Mouse (Mus musculus): ENCODE data around the gene Abca4. TPM values are rescaled to one million over a fixed set of nuclear protein-coding genes. Genes with fewer than 3 reads are reported as not detected.

The Abca4 gene
- polyA plus RNA-seq, 1 experiment from 2014 or later = 1.9 TPM

DNA sequence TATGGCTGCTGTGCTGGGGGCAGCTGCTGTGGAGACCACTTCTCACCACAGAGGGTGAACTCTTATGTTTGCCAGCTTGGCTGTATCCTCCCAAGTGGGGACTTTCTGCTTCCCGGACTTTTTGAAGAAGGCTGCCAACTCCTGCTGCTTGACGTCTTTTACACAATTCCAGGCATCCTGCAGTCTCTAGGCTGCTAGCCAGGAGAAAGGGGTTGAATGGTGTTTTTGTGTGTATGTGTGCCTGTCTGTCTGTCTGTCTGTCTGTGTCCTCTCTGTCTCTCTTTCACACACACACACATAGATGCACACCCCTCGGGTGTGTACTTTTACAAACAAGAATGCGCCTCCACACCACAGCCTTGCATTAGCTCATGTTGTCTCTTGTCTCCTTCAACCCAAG, 108.2 kb downstream of the Abca4 start:
- no peak overlapping the region for H3K4me3 ChIP-seq
- peaks cover 4% of the 10 kb centered on the region for H3K4me1 ChIP-seq
- no peaks in the 10 kb centered on the region for H3K36me3 ChIP-seq (replicated peaks)
- no peak overlapping the region for H3K27ac ChIP-seq (replicated peaks)
- H3K27me3 ChIP-seq (replicated peaks; ENCODE audit: low read depth, poor library complexity, severe bottlenecking) = no peaks in the 10 kb centered on the region
- H3K9me3 ChIP-seq = no peaks in the 10 kb centered on the region
- 69% methylated on average over 4 of the region's 4 CpGs for WGBS
- no peak for DNase-seq (ENCODE audit: low spot score)

DNA sequence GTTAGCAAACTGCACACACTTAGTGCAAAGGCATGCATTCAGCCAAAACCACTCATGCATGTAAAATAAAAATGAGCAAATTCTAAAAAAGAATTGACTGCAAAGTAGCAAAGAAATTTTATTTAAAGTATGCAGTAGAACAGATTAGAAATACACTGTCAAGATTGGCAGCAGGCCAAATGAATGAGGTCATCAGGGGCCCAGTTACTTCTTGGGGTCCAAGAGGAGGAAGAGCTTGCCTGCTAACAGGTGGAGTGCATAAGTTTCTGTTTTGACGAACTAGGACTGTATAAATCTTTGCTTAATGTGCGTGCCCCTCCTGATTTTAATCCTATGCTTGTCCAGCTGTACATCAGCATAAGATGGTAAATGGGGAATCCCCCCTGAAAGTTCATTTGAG, 109.8 kb downstream of the Abca4 start:
- no peaks in the 10 kb centered on the region for H3K4me1 ChIP-seq
- H3K4me3 ChIP-seq = no peak overlapping the region
- no peak for DNase-seq (ENCODE audit: low spot score)
- no peaks in the 10 kb centered on the region for H3K27me3 ChIP-seq (replicated peaks; ENCODE audit: low read depth, poor library complexity, severe bottlenecking)
- no peak overlapping the region for H3K27ac ChIP-seq (replicated peaks)
- H3K36me3 ChIP-seq (replicated peaks) = no peaks in the 10 kb centered on the region
- WGBS = 83% methylated on average over 2 of the region's 2 CpGs
- H3K9me3 ChIP-seq = no peaks in the 10 kb centered on the region

DNA sequence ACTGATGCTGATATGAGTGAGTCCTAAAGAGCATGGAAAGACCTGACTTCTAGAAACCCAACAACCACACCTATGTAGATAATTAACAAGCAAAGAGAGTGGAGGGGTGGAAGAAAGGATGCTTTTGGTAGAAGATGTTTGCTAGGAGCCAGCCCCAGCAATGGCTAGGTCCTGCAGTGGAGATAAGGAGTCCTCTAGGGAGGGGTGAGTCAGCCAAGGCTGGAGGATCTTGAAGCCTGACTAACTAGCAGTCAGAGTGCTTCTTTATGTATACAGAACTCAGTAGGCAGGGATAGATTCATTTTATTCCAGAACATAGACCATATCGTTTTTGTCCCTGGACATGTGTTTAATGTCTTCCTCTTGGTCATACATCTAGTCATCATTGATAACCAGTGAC, 115.2 kb downstream of the Abca4 start:
- H3K27ac ChIP-seq (replicated peaks) = no peak overlapping the region
- H3K4me1 ChIP-seq = no peaks in the 10 kb centered on the region
- no peak for DNase-seq (ENCODE audit: low spot score)
- H3K36me3 ChIP-seq (replicated peaks) = no peaks in the 10 kb centered on the region
- no peaks in the 10 kb centered on the region for H3K9me3 ChIP-seq
- 78% methylated on average over 1 of the region's 1 CpGs for WGBS
- no peak overlapping the region for H3K4me3 ChIP-seq
- no peaks in the 10 kb centered on the region for H3K27me3 ChIP-seq (replicated peaks; ENCODE audit: low read depth, poor library complexity, severe bottlenecking)

DNA sequence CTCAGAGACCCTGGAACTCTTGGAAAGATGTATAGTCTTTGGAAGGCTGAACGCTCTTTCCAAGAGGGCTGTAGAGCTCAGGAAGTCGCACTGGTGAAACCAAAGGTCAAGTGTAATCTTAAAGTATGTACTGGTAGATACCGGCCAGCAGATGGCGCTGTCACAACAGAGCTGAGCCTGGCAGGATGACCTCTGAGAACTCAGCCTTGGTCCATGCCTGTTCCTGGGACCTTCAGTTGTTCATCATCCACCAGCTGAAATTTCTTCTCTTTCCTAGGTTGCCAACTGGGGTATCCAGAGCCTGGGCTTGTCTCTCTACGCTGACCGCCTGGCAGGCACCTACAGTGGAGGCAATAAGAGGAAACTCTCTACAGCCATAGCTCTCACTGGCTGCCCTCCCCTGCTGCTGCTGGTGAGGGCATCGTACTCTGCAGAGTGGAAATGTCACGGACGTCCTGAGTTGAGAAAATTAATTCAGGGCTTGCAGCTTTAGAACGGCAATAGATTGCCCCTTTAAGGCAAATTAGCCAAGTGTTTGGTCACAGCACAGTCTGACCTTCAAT, 125.5 kb downstream of the Abca4 start:
- no peaks in the 10 kb centered on the region for H3K36me3 ChIP-seq (replicated peaks)
- no peak overlapping the region for H3K4me3 ChIP-seq
- H3K9me3 ChIP-seq = no peaks in the 10 kb centered on the region
- H3K27ac ChIP-seq (replicated peaks) = no peak overlapping the region
- WGBS = 44% methylated on average over 10 of the region's 10 CpGs
- H3K27me3 ChIP-seq (replicated peaks; ENCODE audit: low read depth, poor library complexity, severe bottlenecking) = 0 out of 2 replicates have a peak, but pooled peaks cover 4% of the 10 kb centered on the region
- DNase-seq (ENCODE audit: low spot score) = peak; percentile 66
- no peaks in the 10 kb centered on the region for H3K4me1 ChIP-seq

DNA sequence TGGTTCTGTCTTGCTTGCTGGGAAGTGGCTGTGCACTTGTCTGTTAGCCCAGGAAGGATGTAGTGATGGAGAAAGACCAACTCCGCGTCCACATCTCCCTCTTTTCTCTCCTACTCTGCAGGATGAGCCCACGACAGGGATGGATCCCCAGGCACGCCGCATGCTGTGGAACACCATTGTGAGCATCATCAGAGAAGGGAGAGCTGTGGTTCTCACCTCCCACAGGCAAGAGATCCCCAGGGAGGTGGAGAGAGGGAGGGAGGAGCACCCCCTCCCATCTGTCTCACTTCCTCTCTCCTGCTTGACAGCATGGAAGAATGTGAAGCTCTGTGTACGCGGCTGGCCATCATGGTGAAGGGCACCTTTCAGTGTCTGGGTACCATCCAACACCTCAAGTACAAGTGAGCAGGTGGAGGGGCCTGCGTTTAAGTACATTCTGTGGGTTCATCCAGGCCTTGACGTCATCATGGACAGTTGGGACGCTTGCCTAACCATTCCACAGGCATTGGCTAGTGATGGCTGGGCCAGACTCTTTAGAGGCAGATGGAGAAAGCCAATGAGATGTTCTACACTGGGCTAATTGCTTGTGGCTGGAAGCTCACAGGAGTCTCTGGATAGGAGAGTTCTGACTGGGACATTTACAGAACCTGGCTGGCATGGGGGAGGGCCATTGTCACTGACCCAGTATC, 126.5 kb downstream of the Abca4 start:
- Histone ChIP-seq H3K9me3 (no peaks in the 10 kb centered on the region), H3K4me1 (no peaks in the 10 kb centered on the region), H3K27me3 (replicated peaks; ENCODE audit: low read depth, poor library complexity, severe bottlenecking) (no peaks in the 10 kb centered on the region), H3K36me3 (replicated peaks) (no peaks in the 10 kb centered on the region), H3K4me3 (no peak overlapping the region), H3K27ac (replicated peaks) (no peak overlapping the region)
- 92% methylated on average over 10 of the region's 10 CpGs for WGBS
- no peak for DNase-seq (ENCODE audit: low spot score)

DNA sequence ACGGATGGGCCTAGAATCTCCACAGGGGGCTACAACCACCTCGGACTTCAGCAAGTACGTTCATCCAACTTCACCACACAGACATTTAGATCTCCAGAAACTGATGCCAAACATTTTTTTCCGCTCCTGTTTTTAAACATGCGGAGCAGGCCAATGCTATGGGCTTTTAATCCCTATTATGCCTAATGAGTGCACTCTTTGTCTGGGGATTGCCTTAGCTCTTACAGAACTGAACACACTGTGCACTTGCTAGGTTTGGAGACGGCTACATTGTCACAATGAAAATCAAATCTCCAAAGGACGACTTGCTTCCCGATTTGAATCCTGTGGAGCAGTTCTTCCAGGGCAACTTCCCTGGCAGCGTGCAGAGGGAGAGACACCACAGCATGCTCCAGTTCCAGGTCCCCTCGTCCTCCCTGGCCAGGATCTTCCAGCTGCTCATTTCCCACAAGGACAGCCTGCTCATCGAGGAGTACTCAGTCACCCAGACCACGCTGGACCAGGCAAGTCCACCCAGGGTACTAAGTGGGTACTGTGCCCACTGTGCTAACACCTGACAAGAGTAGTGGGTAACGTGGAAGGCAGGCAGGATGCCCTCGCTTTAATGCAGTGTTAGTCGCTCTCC, 129.4 kb downstream of the Abca4 start:
- DNase-seq (ENCODE audit: low spot score) = no peak
- H3K9me3 ChIP-seq = no peaks in the 10 kb centered on the region
- H3K27me3 ChIP-seq (replicated peaks; ENCODE audit: low read depth, poor library complexity, severe bottlenecking) = no peaks in the 10 kb centered on the region
- H3K4me3 ChIP-seq = no peak overlapping the region
- H3K27ac ChIP-seq (replicated peaks) = no peak overlapping the region
- H3K4me1 ChIP-seq = no peaks in the 10 kb centered on the region
- H3K36me3 ChIP-seq (replicated peaks) = no peaks in the 10 kb centered on the region
- WGBS = 74% methylated on average over 15 of the region's 15 CpGs

DNA sequence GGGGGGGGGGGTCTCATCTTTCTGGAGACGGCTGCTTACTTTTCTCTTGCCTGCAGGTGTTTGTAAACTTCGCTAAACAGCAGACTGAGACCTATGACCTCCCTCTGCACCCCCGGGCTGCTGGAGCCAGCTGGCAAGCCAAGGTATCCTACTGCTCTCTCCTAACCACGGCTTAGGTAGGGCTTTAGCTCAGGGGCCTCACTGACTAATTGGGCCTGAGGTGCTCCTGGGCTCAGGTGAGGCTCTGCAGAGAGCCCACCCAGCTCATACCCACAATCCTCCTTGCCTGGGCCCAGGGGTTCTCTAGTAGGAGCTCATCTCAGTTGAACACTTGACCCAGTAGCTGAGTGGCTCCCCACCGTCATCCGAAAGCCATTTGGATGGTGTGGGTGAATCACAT, 131.8 kb downstream of the Abca4 start:
- Histone ChIP-seq H3K27me3 (replicated peaks; ENCODE audit: low read depth, poor library complexity, severe bottlenecking) (no peaks in the 10 kb centered on the region), H3K27ac (replicated peaks) (no peak overlapping the region; the same call in 1 of the 2 replicates), H3K36me3 (replicated peaks) (no peaks in the 10 kb centered on the region), H3K4me1 (no peaks in the 10 kb centered on the region), H3K4me3 (no peak overlapping the region), H3K9me3 (no peaks in the 10 kb centered on the region)
- no peak for DNase-seq (ENCODE audit: low spot score)
- WGBS = 72% methylated on average over 6 of the region's 6 CpGs

DNA sequence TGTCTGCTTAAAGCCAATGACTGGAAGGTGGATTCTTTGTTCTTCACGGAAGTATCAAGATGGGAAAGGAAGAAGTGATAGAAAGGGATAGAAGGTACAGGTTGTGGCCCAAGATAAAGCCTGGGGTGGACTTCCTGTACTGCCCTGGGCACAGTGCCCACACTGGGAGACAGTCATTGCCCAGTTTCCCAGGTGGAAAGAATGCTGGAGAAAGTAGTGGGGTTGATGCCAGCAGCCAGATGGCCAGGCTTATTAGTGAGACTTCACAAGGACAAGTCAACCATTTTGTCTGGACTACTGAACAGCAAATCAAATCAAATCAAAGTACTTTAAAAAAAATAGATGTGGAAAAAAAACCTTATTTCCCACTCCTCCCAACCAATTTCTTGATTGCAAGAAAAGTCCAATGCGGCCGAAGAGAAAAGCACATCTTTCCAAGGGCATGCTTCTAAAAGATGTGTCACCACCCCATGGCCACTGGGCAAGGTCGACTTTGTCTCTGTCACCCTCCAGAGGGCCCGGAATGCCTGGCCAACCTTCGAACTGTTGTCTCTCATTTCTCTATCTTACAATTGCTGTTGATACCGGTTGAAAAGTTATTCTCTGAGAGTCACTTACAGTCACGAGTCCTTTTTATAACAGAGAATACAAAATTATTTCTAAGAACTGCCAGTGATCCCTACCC, 132.6 kb downstream of the Abca4 start:
- Histone ChIP-seq H3K27me3 (replicated peaks; ENCODE audit: low read depth, poor library complexity, severe bottlenecking) (no peaks in the 10 kb centered on the region), H3K36me3 (replicated peaks) (no peaks in the 10 kb centered on the region), H3K9me3 (no peaks in the 10 kb centered on the region), H3K4me1 (no peaks in the 10 kb centered on the region), H3K27ac (replicated peaks) (no peak overlapping the region), H3K4me3 (no peak overlapping the region)
- WGBS = 89% methylated on average over 8 of the region's 8 CpGs
- DNase-seq (ENCODE audit: low spot score) = no peak

DNA sequence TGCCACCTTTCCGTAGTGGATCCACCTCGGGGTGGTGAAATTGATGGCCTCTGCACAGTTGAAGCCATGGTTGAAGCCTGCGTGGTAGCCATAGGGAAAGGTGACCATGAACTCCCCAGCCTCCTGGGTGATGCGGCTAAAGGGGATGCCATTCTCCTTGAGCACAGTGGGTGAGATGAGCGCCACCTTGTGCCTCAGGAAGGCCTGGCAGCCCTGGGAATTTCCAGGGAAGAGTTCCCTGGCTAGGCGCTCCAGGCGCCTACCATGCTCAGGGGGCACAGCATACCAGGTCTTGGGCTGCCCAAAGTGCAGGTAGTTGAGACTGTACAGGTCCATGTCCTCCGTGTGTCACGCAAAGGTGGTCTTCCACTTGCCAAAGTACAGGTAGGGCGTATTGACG, 139.9 kb downstream of the Abca4 start:
- Histone ChIP-seq H3K27me3 (replicated peaks; ENCODE audit: low read depth, poor library complexity, severe bottlenecking) (no peaks in the 10 kb centered on the region), H3K36me3 (replicated peaks) (no peaks in the 10 kb centered on the region), H3K4me3 (no peak overlapping the region), H3K9me3 (no peaks in the 10 kb centered on the region), H3K4me1 (no peaks in the 10 kb centered on the region), H3K27ac (replicated peaks) (no peak overlapping the region)
- DNase-seq (ENCODE audit: low spot score) = peak; percentile 18
- 51% methylated on average over 11 of the region's 11 CpGs for WGBS

DNA sequence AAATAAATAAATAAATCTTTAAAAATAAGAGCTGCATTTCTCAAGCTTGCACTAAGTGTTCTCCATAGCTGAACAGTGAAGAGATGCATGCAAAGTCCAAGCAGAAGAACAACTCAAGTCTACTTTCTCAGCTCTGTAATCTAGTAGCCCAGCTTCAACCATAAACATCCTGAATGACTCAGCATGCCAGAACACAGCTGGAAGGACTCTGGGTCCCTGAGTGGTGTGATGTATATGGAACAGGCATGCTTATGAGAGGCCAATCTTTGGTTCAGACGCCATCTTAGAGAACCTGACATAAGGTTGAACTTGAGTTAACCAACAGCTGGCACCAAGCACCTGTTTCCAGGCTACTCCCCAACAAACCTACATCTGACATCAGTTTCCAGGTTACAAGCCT, 142.7 kb downstream of the Abca4 start:
- H3K27ac ChIP-seq (replicated peaks) = no peak overlapping the region
- H3K4me1 ChIP-seq = no peaks in the 10 kb centered on the region
- no peak for DNase-seq (ENCODE audit: low spot score)
- WGBS = 78% methylated on average over 1 of the region's 1 CpGs
- no peaks in the 10 kb centered on the region for H3K9me3 ChIP-seq
- no peaks in the 10 kb centered on the region for H3K27me3 ChIP-seq (replicated peaks; ENCODE audit: low read depth, poor library complexity, severe bottlenecking)
- H3K4me3 ChIP-seq = no peak overlapping the region
- H3K36me3 ChIP-seq (replicated peaks) = no peaks in the 10 kb centered on the region

DNA sequence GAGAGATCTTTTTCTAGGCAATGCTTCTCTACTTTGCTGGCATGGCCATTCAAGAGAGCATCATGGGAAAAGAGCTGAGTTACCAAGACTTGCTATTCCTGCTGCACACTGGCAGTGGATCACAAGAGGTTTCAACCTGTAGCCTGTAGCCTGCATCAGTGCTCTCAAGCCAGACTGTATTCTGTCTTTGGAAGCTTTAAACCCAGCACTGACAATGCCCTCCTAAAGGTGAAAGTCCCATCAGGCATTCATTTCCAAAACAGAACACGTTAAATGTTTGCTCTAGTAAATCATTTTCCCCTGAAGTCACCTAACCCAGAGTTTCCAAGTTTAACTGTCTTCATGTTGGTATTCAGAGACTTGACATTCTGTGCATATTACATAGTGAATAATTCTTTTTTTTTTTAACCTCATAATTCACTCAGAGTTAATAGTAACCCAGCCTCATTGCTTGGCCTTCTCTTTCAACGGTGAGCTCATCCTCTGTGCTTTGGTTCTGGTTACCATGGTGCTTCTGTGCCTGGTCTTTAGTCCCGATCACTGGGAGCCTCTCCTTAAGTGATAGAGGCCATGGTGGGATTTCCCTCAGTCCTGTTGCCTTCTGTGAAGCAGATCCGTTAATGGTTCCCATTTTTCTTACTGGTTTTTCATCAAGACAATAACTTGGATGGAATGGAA, 152.5 kb downstream of the Abca4 start:
- no peak for DNase-seq (ENCODE audit: low spot score)
- no peak overlapping the region for H3K27ac ChIP-seq (replicated peaks)
- no peaks in the 10 kb centered on the region for H3K9me3 ChIP-seq
- no peaks in the 10 kb centered on the region for H3K36me3 ChIP-seq (replicated peaks)
- no peak overlapping the region for H3K4me3 ChIP-seq
- no peaks in the 10 kb centered on the region for H3K27me3 ChIP-seq (replicated peaks; ENCODE audit: low read depth, poor library complexity, severe bottlenecking)
- 86% methylated on average over 4 of the region's 4 CpGs for WGBS
- no peaks in the 10 kb centered on the region; the same call in 1 of the 2 replicates for H3K4me1 ChIP-seq

DNA sequence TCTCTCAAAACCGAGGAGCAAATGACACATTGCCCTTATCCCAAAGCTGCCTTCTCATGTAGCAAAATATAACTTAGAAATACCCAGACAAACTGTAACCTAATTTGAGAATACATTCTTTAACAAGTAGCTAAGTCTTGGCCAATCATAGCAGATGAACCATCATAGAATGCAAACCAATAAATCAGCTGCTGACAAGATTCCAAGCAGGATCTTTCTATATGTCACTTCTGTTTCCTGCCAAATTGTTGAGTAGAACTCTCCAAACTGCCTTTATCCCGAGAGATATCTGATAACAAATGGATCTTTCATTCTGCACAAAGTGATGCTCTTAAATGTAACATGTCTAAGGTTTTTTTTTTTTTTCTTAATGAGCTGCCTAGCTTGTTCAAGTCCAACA, 154.3 kb downstream of the Abca4 start:
- WGBS = 89% methylated on average over 2 of the region's 2 CpGs
- no peak for DNase-seq (ENCODE audit: low spot score)

More for the DNA sequence above, 154.3 kb downstream of the Abca4 start:
- no peaks in the 10 kb centered on the region for H3K36me3 ChIP-seq (replicated peaks)
- H3K4me1 ChIP-seq = peaks cover 14% of the 10 kb centered on the region
- no peaks in the 10 kb centered on the region for H3K9me3 ChIP-seq
- no peak overlapping the region for H3K27ac ChIP-seq (replicated peaks)
- no peaks in the 10 kb centered on the region for H3K27me3 ChIP-seq (replicated peaks; ENCODE audit: low read depth, poor library complexity, severe bottlenecking)
- no peak overlapping the region for H3K4me3 ChIP-seq
